In the genomic region with DNA sequence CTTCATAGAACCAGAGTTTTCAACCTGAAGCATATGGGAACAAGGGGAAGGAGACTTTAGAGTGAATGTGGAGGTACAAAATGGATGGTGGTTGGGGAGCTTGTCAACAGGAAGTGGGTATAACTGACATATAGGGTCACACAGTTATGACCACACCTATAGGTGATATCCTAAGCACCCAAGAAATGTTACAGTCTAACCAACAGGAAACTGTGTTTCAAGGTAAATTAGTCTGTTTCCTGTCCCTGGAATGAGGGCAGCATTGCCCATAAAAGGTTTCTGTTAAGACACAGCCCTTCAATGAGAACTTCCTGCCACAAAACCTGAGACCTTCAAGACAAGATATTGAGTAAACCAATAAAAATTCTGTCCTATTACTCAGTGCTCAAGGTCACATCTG, we compare ENCODE assay signal across 33 mouse cellular contexts. TPM values are rescaled to one million over a fixed set of nuclear protein-coding genes. Genes with fewer than 3 reads are reported as not detected.
A peak's percentile ranks its signal among the peaks of the same experiment; 100 is the strongest.
DNase-seq lines count a peak whose midpoint lies in the region; ATAC-seq lines count a peak whose summit lies in the region.
"Had no signal": no experiment of that assay in that cellular context is flagged by ENCODE, and none has a peak within 500 bp of the region (broad histone marks: within the 10 kb centered on the region; RNA-seq: fewer than 3 reads in every experiment).

No protein-coding gene starts in this region.

- no peaks in the 10 kb centered on the region for H3K9me3 ChIP-seq in hindbrain, embryonic 14.5 days (ENCODE audit: control insufficient read depth, low read length)
- H3K9me3 ChIP-seq: G1E; heart, embryonic 15.5 days; hindbrain, embryonic 10.5 days; midbrain, embryonic 10.5 days had no signal

- H3K27ac ChIP-seq in hindbrain, embryonic 14.5 days = no peak overlapping the region
- H3K27ac ChIP-seq: gastrocnemius, adult 2 months; heart, adult 2 months; heart, embryonic 15.5 days; hindbrain, embryonic 10.5 days; layer of hippocampus, adult 2 months; midbrain, embryonic 10.5 days had no signal

- H3K4me1 ChIP-seq in hindbrain, embryonic 14.5 days (replicated peaks; ENCODE audit: control insufficient read depth, insufficient read depth, low read length) = no peaks in the 10 kb centered on the region
- H3K4me1 ChIP-seq: heart, embryonic 15.5 days; hindbrain, embryonic 10.5 days; midbrain, embryonic 10.5 days had no signal

- DNase-seq in spleen, postnatal 36 days (ENCODE audit: low spot score in 2 of 2) = peak; percentile 13 to 26
- DNase-seq in spleen, adult 12 weeks (ENCODE audit: low spot score) = no peak
- peak; percentile 39 to 57 for DNase-seq in natural killer cell, adult 2 months (ENCODE audit: low spot score in 2 of 2)
- DNase-seq in hindbrain, embryonic 14.5 days (ENCODE audit: low spot score) = no peak
- DNase-seq in embryo, embryonic 10.5 days (ENCODE audit: low spot score) = no peak
- DNase-seq in adrenal gland, postnatal 36 days = no peak
- DNase-seq: cerebellum, adult 18-20 months; forebrain, postnatal 0 days; gastrocnemius, adult 2 months; heart, adult 2 months; kidney, adult 8-10 months; kidney, postnatal 14 days; layer of hippocampus, postnatal 36 days; lung, postnatal 14 days; right cerebral cortex, adult 18-20 months had no signal

- H3K27me3 ChIP-seq in hindbrain, embryonic 14.5 days (ENCODE audit: control insufficient read depth, insufficient read depth, low read length) = no peaks in the 10 kb centered on the region
- H3K27me3 ChIP-seq: heart, embryonic 15.5 days had no signal

- no peaks in the 10 kb centered on the region for H3K36me3 ChIP-seq in hindbrain, embryonic 14.5 days (replicated peaks; ENCODE audit: control insufficient read depth, insufficient read depth)
- H3K36me3 ChIP-seq: G1E; heart, embryonic 15.5 days; hindbrain, embryonic 10.5 days; midbrain, embryonic 10.5 days had no signal

- H3K9ac ChIP-seq in hindbrain, embryonic 14.5 days = no peak overlapping the region
- H3K9ac ChIP-seq: forebrain, postnatal 0 days; heart, embryonic 15.5 days had no signal

- ATAC-seq in granulocyte monocyte progenitor cell, adult 5-6 weeks (replicated peaks; ENCODE audit: poor library complexity, severe bottlenecking) = peak; percentile 71
- no peak for ATAC-seq in hindbrain, embryonic 14.5 days (ENCODE audit: low FRiP score)
- no peak for ATAC-seq in megakaryocyte-erythroid progenitor cell, adult 5-6 weeks (replicated peaks; ENCODE audit: low FRiP score, low TSS enrichment, poor library complexity, severe bottlenecking)
- ATAC-seq: forebrain, postnatal 0 days had no signal

- no peak overlapping the region for H3K4me3 ChIP-seq in hindbrain, embryonic 14.5 days (replicated peaks; ENCODE audit: low read length)
- H3K4me3 ChIP-seq: gastrocnemius, adult 2 months; heart, adult 2 months; heart, embryonic 15.5 days; hindbrain, embryonic 10.5 days; layer of hippocampus, adult 2 months; midbrain, embryonic 10.5 days had no signal

- no peak overlapping the region for H3K4me2 ChIP-seq in hindbrain, embryonic 14.5 days (replicated peaks)
- H3K4me2 ChIP-seq: heart, embryonic 15.5 days had no signal

RNA-seq across cellular contexts. Expression of a gene that starts 2.3 kb away (rescaled TPM):
- not detected in 2 replicates for total RNA-seq in granulocyte monocyte progenitor cell, adult 5-6 weeks (2014; fragmentation: Nextera tagmentation)
- total RNA-seq in granulocyte monocyte progenitor cell, adult 5-6 weeks (2017) = not detected in 2 replicates
- not detected in 2 replicates for polyA plus RNA-seq in hindbrain, embryonic 14.5 days (2014; fragmentation: Nextera tagmentation; extraction: Ambion mirVana)
- not detected in 2 replicates for total RNA-seq in megakaryocyte-erythroid progenitor cell, adult 5-6 weeks (2014; fragmentation: Nextera tagmentation)
- total RNA-seq in megakaryocyte-erythroid progenitor cell, adult 5-6 weeks (2017) = not detected in 2 replicates
- not detected for total RNA-seq in adrenal gland, postnatal 36 days (2021)
- total RNA-seq: adrenal gland, postnatal 4 days; forebrain, postnatal 0 days; G1E; gastrocnemius, adult 2 months; heart, adult 2 months; layer of hippocampus, adult 2 months; layer of hippocampus, postnatal 36 days; left cerebral cortex, postnatal 14 days; midbrain, postnatal 0 days had no signal
- polyA plus RNA-seq: C2C12; cortical plate, adult 2 months; embryonic facial prominence, embryonic 14.5 days; forebrain, postnatal 0 days; G1E; heart, adult 2 months; heart, embryonic 15.5 days; hindbrain, embryonic 10.5 days; intestine, embryonic 14.5 days; limb, embryonic 14.5 days; liver, embryonic 16.5 days; midbrain, embryonic 10.5 days; midbrain, postnatal 0 days; neural tube, embryonic 11.5 days; stomach, embryonic 14.5 days had no signal

RNA-seq across cellular contexts. Expression of a gene that starts 40.5 kb away (rescaled TPM):
- total RNA-seq in granulocyte monocyte progenitor cell, adult 5-6 weeks (2014; fragmentation: Nextera tagmentation) = 11.1 and 13.9 TPM in 2 replicates
- total RNA-seq in granulocyte monocyte progenitor cell, adult 5-6 weeks (2017) = 8.3 and 9.3 TPM in 2 replicates
- 128 and 136 TPM in 2 replicates for polyA plus RNA-seq in hindbrain, embryonic 14.5 days (2014; fragmentation: Nextera tagmentation; extraction: Ambion mirVana)
- 5.7 and 7.7 TPM in 2 replicates for total RNA-seq in megakaryocyte-erythroid progenitor cell, adult 5-6 weeks (2014; fragmentation: Nextera tagmentation)
- 6.8 and 8.0 TPM in 2 replicates for total RNA-seq in megakaryocyte-erythroid progenitor cell, adult 5-6 weeks (2017)
- total RNA-seq in adrenal gland, postnatal 36 days (2021) = 1 to 10 TPM; 5.8 to 8.8 TPM
- polyA plus RNA-seq: G1E had no signal

Comparison
In these comparisons a context has a peak if more than half of its experiments do, and no peak if none do; other contexts are left out.
1. DNase-seq: peak in spleen, postnatal 36 days (2 of 2) and natural killer cell, adult 2 months (2 of 2); none in spleen, adult 12 weeks (single experiment), hindbrain, embryonic 14.5 days (single experiment), embryo, embryonic 10.5 days (single experiment) and adrenal gland, postnatal 36 days (0 of 2).